Mouse (Mus musculus) gastrocnemius, postnatal 36 days (tissue): ENCODE measurements around the gene Fbxw25. TPM values are rescaled to one million over a fixed set of nuclear protein-coding genes. Genes with fewer than 3 reads are reported as not detected.
"Not testable (repeated sequence)": the region's sequence is repeated elsewhere in the genome, so short reads cannot be mapped to it uniquely, and the experiment has no call there.

Source experiments
- DNase-seq, 2 experiments: peaks; one replicate each; pipeline ENCODE4 v3.0.0; 2022
- intact Hi-C: fragments of 180-260 bp; cut with DNase I; formaldehyde crosslinking; loops from one replicate; pipeline ENCODE4 v1.15.1; 2025
- long read RNA-seq, 2 experiments: library from polyadenylated mRNA; stranded (forward); transcript quantifications; one replicate each; pipeline ENCODE4 v2.0.0; 2021
- total RNA-seq, 2 experiments: library from RNA; stranded (reverse); gene quantifications; 2 replicates each; pipeline ENCODE4 v1.2.3; 2021

Fbxw25 gene
- total RNA-seq = not detected
- long read RNA-seq, experiment 1 = 0 reads
- long read RNA-seq, experiment 2 = 0 reads

DNA sequence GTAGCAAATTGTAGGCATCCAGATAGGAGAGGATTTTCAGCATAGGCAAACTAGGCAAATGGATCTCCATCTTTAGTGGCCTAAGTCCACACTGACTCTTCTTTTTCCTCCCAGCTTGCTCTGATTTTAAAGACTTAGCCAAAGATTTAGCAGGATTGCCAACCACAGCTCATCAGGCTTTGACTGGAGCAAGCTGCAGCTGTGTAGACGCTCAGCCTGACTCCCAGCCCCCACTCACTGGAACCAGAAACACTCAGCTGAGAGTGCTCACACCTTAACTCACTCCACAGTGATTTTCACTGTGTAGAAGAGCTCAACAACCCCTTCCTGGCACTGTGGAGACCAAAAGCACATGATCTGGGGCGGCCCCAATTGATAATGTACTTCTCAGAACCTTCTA lies at the start of gene Fbxw25:
Fbxw25 (minus strand) TSS at position 101 of the 400 bp plus-strand sequence.
- DNase-seq, intact Hi-C loops: not testable (repeated sequence)

DNA sequence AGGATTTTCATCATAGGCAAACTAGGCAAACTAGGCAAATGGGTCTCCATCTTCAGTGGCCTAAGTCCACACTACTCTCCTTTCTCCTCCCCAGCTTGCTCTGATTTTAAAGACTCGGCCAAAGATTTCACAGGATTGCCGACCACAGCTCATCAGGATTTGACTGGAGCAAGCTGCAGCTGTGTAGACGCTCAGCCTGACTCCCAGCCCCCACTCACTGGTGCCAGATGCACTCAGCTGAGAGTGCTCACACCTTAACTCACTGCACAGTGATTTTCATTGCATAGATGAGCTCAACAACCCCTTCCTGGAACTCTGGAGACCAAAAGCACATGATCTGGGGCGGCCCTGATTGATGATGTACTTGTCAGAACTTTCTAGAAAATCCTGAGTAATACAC lies 38.1 kb upstream of the Fbxw25 start, which contains the start of gene Fbxw18:
Fbxw18 (minus strand) TSS at position 101 of the 400 bp plus-strand sequence.
- intact Hi-C loops, DNase-seq: not testable (repeated sequence)

DNA sequence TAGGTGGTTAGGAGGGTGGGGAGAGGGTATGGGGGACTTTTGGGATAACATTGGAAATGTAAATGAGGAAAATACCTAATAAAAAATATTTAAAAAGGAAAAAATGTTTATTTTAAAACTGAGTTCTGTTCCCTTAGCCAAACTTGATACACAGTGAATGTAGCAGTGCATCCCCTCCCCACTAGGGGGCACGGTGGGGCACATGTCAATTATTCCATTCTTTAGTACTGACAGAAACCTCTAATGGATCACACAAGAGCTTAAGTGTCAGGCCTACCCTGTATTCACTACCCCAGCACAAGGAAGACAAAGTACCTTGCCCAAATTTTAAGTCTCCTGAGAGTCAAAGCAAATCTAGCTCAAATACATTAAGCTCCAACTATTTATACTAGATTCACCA lies 20.8 kb upstream of the Fbxw25 start:
- intact Hi-C loops = no loop called here
- DNase-seq = peak in 1 of 2 experiments; percentile 19

DNA sequence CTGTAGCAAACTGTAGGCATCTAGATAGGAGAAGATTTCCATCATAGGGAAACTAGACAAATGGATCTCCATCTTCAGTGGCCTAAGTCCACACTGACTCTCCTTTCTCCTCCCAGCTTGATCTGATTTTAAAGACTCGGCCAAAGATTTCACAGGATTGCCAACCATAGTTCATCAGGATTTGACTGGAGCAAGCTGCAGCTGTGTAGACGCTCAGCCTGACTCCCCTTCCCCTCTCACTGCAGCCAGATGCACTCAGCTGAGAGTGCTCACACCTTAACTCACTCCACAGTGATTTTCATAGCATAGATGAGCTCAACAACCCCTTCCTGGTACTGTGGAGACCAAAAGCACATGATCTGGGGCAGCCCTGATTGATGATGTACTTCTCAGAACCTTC lies 38.5 kb downstream of the Fbxw25 start, which contains the start of gene Fbxw24:
Fbxw24 (minus strand) TSS at position 101 of the 400 bp plus-strand sequence.
- DNase-seq, intact Hi-C loops: not testable (repeated sequence)

DNA sequence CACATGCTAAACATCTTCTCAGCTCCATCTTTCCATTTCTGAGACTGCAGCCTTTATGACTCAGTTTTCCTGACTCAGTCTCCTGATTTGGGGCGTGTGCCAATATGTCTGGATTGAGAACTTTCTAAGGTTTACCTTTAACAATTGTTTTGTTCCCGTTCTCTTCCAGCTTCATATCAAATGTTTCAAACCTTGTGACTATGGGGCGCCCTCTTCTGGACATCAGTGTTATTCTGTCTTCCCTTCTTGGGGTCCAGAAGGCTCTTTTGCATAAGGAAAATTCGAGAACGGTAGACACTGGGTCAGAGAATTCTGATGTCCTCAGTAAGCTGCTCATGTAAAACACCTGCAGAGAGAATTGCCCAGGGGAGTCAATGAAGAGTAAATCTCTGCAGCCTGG lies 57.6 kb downstream of the Fbxw25 start:
- DNase-seq, intact Hi-C loops: not testable (repeated sequence)

DNA sequence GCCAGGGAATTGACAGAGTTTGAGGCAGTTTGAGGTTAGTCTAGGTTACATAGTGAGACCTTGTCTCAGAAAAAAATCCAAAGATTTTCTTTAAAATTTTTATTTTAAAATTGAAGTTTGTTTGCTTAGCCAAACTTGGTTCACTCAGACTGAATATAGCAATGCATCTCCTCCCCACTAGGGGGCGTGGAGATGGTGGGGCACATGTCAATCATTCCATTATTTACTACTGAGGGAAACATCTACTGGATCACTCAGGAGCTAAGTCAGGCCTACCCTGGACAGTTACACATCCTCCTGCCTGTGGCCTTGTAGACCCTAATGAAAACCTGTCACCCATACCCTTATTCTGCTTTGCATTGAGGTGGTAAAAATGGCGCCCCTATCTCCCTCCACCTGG lies 62.3 kb downstream of the Fbxw25 start:
- DNase-seq, intact Hi-C loops: not testable (repeated sequence)

DNA sequence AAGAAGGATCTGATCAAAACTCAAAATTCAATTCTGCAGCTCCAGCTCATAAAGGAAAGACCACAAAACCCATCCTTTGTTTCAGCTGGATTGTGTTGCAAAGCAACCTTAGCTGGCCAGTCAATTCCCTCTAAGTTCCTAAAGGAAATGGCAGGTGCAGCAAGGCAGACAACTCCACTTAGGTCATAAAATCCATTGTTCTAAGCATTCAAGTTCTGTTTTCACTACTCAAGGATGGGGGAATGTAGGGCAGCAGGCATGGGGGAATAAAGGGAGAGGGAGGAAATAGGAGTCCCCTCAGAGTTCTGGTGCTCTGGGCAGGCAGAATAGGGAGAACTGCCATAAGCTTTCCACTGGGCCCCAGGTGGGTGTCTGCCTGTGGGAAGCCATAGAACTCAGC lies 67.2 kb downstream of the Fbxw25 start:
- intact Hi-C loops = no loop called here
- no peak for DNase-seq

Other genes starting within 250 kb of the Fbxw25 start
- not detected for gene Fbxw16, start 215.5 kb downstream of the Fbxw25 start, total RNA-seq
- gene Fbxw19, start 168.8 kb downstream of the Fbxw25 start, total RNA-seq = not detected
- gene Fbxw15, start 96.4 kb downstream of the Fbxw25 start, total RNA-seq = not detected
- not detected for gene Fbxw24, start 38.6 kb downstream of the Fbxw25 start, total RNA-seq
- gene Fbxw18, start 38.0 kb upstream of the Fbxw25 start, total RNA-seq = not detected
- gene Fbxw26, start 81.4 kb upstream of the Fbxw25 start, total RNA-seq = not detected
- gene Fbxw27, start 126.0 kb upstream of the Fbxw25 start, total RNA-seq = not detected
- not detected for gene Spink8, start 147.6 kb upstream of the Fbxw25 start, total RNA-seq
- gene Nme6, start 168.1 kb upstream of the Fbxw25 start, total RNA-seq = 10 to 100 TPM; 25.2 to 29.4 TPM
- not detected for gene Camp, start 185.0 kb upstream of the Fbxw25 start, total RNA-seq
- gene Cdc25a, start 210.9 kb upstream of the Fbxw25 start, total RNA-seq = 1 to 10 TPM; 3.4 to 4.2 TPM